Mouse (Mus musculus) liver, embryonic 16.5 days (tissue): ENCODE measurements around the gene Rnf183. TPM values are rescaled to one million over a fixed set of nuclear protein-coding genes. Genes with fewer than 3 reads are reported as not detected.

ENCODE experiments used
- ATAC-seq: fragments of 200-750 bp; cut with Nextera tagmentation; 2 replicates; pipeline ENCODE4 v1.8.0; 2017; ENCODE audit warnings: low read depth, mild to moderate bottlenecking, moderate number of reproducible peaks, moderate library complexity
- H3K27ac ChIP-seq: fragments of 300-500 bp; sonication (generic); 2 replicates; pipeline ENCODE4 v1.5.1; 2014; ENCODE audit warnings: mild to moderate bottlenecking, low read length
- H3K27me3 ChIP-seq: fragments of 300-500 bp; sonication (generic); 2 replicates; pipeline ENCODE4 v1.6.1; 2014; ENCODE audit warnings: low read depth, low read length, mixed read lengths; ENCODE audit not compliant: control insufficient read depth, insufficient read depth
- H3K36me3 ChIP-seq: fragments of 300-500 bp; sonication (generic); 2 replicates; pipeline ENCODE4 v1.6.1; 2014; ENCODE audit warnings: mild to moderate bottlenecking; ENCODE audit not compliant: control insufficient read depth, insufficient read depth
- H3K4me1 ChIP-seq: fragments of 300-500 bp; sonication (generic); 2 replicates; pipeline ENCODE4 v1.6.1; 2014; ENCODE audit warnings: low read depth, low read length, mixed read lengths; ENCODE audit not compliant: control insufficient read depth
- H3K4me2 ChIP-seq: fragments of 300-500 bp; sonication (generic); 2 replicates; pipeline ENCODE4 v1.6.1; 2014; ENCODE audit warnings: low read depth, low read length, mixed read lengths
- H3K4me3 ChIP-seq: fragments of 300-500 bp; sonication (generic); 2 replicates; pipeline ENCODE4 v1.5.1; 2014; ENCODE audit warnings: low read depth, mild to moderate bottlenecking, low read length
- H3K9ac ChIP-seq: fragments of 300-500 bp; sonication (generic); 2 replicates; pipeline ENCODE4 v1.6.1; 2014; ENCODE audit warnings: low read depth, low read length
- H3K9me3 ChIP-seq: fragments of 300-500 bp; sonication (generic); replicated peaks from 2 replicates; pipeline ENCODE4 v1.6.1; 2016; ENCODE audit warnings: low read length; ENCODE audit not compliant: control insufficient read depth
- WGBS: fragments of 180-500 bp; shearing (Covaris S2); extraction: QIAGEN DNeasy Blood & Tissue Kit; methylation state at CpG from one replicate; pipeline ENCODE4 v1.1.7; 2014; ENCODE audit not compliant: insufficient replicate concordance; 5-methylcytosine and 5-hydroxymethylcytosine counted together
- polyA plus RNA-seq: library from polyadenylated mRNA; unstranded; fragments of >200 nt; fragmentation: Nextera tagmentation; extraction: Ambion mirVana; gene quantifications from 2 replicates; pipeline ENCODE4 v1.2.1, GENCODE M21; 2015

Gene Rnf183
- polyA plus RNA-seq, 1 experiment from 2014 or later: not detected

DNA sequence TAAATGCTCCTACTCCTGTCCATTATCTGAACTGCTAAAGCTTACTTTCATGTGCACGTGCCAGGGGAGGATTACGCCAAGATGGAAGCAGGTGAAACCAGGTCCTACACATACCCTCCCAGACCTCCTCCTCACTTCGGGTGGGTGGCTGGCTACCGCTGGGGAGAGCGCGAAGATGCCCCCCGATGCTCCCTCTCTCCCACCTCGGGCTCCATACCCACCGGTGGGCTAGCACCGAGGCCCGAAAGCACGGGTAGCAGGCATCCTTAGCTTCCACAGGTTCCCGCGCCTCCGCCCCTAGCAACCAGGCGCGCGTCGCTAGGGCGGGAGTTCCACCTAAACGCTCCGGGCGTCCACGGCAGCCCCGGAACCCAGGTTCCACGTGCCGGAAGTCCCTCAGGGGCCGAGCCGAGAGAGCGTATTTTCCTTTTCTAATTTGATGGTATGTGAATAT, 35.6 kb upstream of the Rnf183 start, which contains the start of gene Wdr31:
Wdr31 (minus strand) TSS at position 299 of the 454 bp plus-strand sequence.
- Histone ChIP-seq H3K36me3 (no peaks in the 10 kb centered on the region), H3K9me3 (no peaks in the 10 kb centered on the region), H3K27me3 (no peaks in the 10 kb centered on the region), H3K4me3 (peak within 1 kb of the TSS; percentile 73), H3K27ac (no peak within 1 kb of the TSS), H3K4me1 (peaks cover 5% of the 10 kb centered on the region), H3K4me2 (peak within 1 kb of the TSS; percentile 89), H3K9ac (peak within 1 kb of the TSS; percentile 61)
- WGBS: under 1% methylated on average over 30 of the region's 30 CpGs
- ATAC-seq: peak; percentile 93

DNA sequence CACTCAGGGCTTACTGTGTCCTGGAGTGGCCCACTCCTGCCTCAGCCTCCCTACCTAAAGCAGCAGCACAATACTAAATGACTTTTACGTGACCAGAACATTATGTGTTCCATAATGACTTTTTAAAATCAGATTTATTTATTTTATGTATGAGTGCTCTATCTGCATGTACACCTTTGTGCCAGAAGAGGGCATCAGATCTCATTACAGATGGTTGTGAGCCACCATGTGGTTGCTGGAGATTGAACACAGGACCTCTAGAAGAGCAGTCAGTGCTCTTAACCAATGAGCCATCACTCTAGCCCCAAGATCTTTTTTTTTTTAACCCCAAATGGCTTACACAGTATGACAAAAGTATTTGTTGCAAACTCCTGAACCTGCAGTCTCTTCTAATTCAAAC, 33.1 kb upstream of the Rnf183 start:
- no peak for ATAC-seq
- no peak overlapping the region for H3K9ac ChIP-seq
- 80% methylated on average over 1 of the region's 1 CpGs for WGBS

DNA sequence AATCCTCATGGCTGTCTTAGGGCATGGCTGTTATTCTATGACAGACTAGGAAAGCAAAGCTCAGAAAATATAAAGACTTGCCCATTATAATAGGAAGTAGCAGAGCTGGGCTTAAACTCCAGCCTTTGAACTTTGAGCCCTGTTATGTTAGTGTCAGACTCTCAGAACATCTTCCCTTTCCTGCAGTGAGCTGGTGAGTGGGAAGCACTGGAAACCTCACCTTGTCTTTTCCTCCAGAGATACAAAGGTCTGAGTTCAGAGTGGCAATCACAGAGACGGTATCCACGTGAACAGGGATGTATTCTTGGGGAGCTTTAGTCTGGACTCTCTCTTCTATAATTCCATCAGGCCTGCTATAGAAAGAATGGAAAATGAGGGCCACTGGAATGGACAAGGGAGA, 28.1 kb upstream of the Rnf183 start:
- no peaks in the 10 kb centered on the region for H3K27me3 ChIP-seq
- no peak overlapping the region for H3K27ac ChIP-seq
- H3K9ac ChIP-seq: no peak overlapping the region
- H3K4me1 ChIP-seq: no peaks in the 10 kb centered on the region
- ATAC-seq: no peak
- no peak overlapping the region for H3K4me3 ChIP-seq
- no peaks in the 10 kb centered on the region for H3K36me3 ChIP-seq
- no peaks in the 10 kb centered on the region for H3K9me3 ChIP-seq
- 80% methylated on average over 2 of the region's 2 CpGs for WGBS
- no peak overlapping the region for H3K4me2 ChIP-seq

More for the DNA sequence above, 33.1 kb upstream of the Rnf183 start:
- Histone ChIP-seq H3K4me3 (no peak overlapping the region), H3K27ac (no peak overlapping the region), H3K27me3 (no peaks in the 10 kb centered on the region), H3K4me1 (peaks cover 5% of the 10 kb centered on the region), H3K9me3 (no peaks in the 10 kb centered on the region), H3K36me3 (no peaks in the 10 kb centered on the region), H3K4me2 (no peak overlapping the region)

DNA sequence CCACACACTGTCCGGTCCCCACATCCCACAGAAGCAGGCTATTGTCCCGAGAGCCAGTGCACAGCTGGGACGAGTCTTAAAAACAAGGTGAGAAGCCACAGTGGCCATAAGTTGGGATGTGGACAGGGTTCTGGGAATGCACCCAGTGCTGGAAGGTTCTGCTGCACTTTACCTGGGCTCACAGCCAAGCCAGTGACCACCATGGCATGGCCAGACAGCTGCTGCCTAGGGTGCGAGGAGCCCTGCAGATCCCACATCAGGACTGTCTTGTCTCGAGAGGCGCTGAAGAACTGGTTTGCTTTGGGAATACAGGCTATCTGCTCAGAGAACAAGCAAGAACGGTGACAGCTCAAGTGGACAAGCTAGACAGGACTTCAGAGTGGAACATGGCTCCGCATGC, 25.3 kb upstream of the Rnf183 start:
- no peaks in the 10 kb centered on the region for H3K4me1 ChIP-seq
- ATAC-seq: no peak
- H3K9me3 ChIP-seq: no peaks in the 10 kb centered on the region
- H3K27me3 ChIP-seq: no peaks in the 10 kb centered on the region
- no peak overlapping the region for H3K4me3 ChIP-seq
- no peaks in the 10 kb centered on the region for H3K36me3 ChIP-seq
- H3K9ac ChIP-seq: no peak overlapping the region
- H3K27ac ChIP-seq: no peak overlapping the region
- 80% methylated on average over 8 of the region's 8 CpGs for WGBS
- H3K4me2 ChIP-seq: no peak overlapping the region

DNA sequence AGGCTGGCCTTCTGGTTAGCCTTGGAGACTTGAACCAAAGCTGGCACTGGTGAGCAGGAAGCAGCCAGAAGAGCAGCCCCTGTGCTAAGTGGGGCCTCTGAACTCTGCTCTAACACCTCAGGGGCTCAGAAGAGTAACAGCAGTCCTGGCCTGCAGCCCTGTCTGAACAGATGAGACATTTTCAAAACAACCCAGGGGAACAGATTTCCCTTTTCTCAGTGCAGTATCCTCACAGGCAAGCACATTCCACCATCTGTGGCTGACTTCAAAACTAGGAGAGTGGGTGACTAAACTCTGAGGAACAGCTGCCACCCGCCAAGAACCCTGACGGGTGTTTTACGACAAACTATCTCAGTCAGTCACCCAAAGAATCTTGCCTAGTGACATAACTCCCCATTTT, 24.0 kb upstream of the Rnf183 start:
- ATAC-seq: no peak
- 85% methylated on average over 3 of the region's 3 CpGs for WGBS
- no peaks in the 10 kb centered on the region for H3K27me3 ChIP-seq

DNA sequence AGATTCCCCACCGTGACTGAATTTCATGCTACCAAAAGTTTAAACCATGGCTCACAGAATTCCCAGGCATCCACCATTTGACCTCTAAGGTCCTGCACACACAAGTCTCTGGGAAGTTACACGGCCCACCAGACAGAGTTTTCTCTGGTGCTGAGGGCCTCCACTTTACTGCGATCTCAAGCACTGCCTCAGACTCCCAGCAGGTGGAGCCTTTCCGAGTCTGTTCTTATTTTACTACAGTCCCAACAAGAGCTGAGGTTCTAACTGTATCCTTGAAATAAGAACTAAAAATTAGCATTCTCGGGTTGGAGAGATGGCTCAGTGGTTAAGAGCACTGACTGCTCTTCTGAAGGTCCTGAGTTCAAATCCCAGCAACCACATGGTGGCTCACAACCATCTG, 19.9 kb upstream of the Rnf183 start:
- 40% methylated on average over 5 of the region's 5 CpGs for WGBS
- Histone ChIP-seq H3K36me3 (no peaks in the 10 kb centered on the region), H3K9me3 (no peaks in the 10 kb centered on the region), H3K4me2 (no peak overlapping the region), H3K27me3 (no peaks in the 10 kb centered on the region), H3K27ac (no peak overlapping the region), H3K4me1 (no peaks in the 10 kb centered on the region), H3K9ac (no peak overlapping the region), H3K4me3 (no peak overlapping the region)
- ATAC-seq: no peak

More for the DNA sequence above, 24.0 kb upstream of the Rnf183 start:
- Histone ChIP-seq H3K36me3 (no peaks in the 10 kb centered on the region), H3K4me3 (no peak overlapping the region), H3K4me1 (no peaks in the 10 kb centered on the region), H3K9ac (no peak overlapping the region), H3K27ac (no peak overlapping the region), H3K4me2 (no peak overlapping the region), H3K9me3 (no peaks in the 10 kb centered on the region)

DNA sequence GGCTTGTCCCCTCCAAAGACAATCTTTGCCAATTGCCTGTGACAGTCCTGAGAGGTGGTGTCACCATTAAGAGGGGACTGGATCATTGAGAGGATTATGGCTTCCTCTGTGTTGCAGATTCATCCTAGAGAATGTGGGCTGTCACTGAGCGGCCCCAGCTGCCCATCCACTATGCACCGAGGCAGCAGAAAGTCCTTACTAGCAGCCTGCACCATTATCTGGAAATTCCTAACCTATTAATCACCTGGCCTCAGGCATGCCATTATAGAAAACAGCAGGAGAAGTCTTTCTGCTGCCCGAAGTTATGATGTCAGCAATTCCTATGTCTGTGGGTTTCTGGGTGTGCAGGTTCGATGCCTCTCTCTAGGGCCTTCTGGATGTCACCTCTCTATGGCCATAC, 5.9 kb upstream of the Rnf183 start:
- Histone ChIP-seq H3K4me3 (no peak overlapping the region), H3K27ac (no peak overlapping the region), H3K9ac (no peak overlapping the region), H3K27me3 (no peaks in the 10 kb centered on the region), H3K9me3 (no peaks in the 10 kb centered on the region), H3K4me2 (no peak overlapping the region), H3K36me3 (no peaks in the 10 kb centered on the region), H3K4me1 (no peaks in the 10 kb centered on the region)
- 62% methylated on average over 4 of the region's 4 CpGs for WGBS
- no peak for ATAC-seq

DNA sequence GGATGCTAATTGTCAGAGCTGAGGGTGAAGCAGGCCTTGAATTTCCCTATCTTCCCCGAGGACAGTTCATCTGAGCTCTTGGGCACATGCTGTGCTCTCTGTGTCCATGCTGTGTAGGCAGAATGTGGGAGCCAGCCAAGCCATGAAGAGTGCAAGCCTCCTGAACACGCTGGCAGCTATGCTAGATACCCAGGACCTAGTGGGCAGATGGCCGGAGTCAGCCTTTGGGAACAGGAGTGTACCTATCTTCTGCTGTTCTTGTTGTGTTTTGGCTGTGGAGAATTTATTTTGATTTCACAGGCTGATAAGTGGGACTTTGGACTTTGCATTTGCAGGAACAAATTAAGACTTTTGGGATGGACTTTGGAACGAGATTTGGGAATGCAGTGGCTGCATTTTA, 5.5 kb upstream of the Rnf183 start:
- WGBS: 48% methylated on average over 4 of the region's 4 CpGs
- no peak overlapping the region for H3K4me2 ChIP-seq
- ATAC-seq: no peak
- H3K27ac ChIP-seq: no peak overlapping the region
- no peaks in the 10 kb centered on the region for H3K4me1 ChIP-seq
- H3K9me3 ChIP-seq: no peaks in the 10 kb centered on the region
- H3K36me3 ChIP-seq: no peaks in the 10 kb centered on the region
- H3K4me3 ChIP-seq: no peak overlapping the region
- H3K9ac ChIP-seq: no peak overlapping the region
- no peaks in the 10 kb centered on the region for H3K27me3 ChIP-seq

DNA sequence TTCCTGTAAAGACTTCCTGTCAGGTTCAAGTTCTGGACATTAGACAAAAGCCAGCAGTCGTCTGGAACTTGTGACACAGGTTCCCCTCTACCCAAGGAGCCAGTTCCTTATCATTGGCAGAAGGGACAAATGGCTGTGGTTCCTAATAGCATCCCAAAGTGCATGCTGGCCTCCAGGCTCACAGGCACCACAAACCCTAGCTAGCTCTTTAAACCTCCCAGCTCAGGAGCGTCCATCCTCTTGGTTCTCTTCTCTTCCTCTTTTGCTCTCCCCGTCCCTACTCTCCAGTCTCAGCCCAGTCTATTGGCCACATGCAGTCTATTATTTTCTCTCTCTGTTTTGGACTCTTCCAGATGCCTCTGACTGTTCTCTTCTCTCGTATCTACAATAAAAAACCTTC, 4.7 kb upstream of the Rnf183 start:
- ATAC-seq: no peak
- Histone ChIP-seq H3K4me1 (no peaks in the 10 kb centered on the region), H3K27ac (no peak overlapping the region), H3K9ac (no peak overlapping the region), H3K9me3 (no peaks in the 10 kb centered on the region), H3K4me3 (no peak overlapping the region), H3K27me3 (no peaks in the 10 kb centered on the region), H3K4me2 (no peak overlapping the region), H3K36me3 (no peaks in the 10 kb centered on the region)
- WGBS: 26% methylated on average over 4 of the region's 4 CpGs
